Mouse (Mus musculus) macrophage (primary cell): ENCODE data around the gene Vrk2. TPM values are rescaled to one million over a fixed set of nuclear protein-coding genes. Genes with fewer than 3 reads are reported as not detected.

Experiments used
- H3K27ac ChIP-seq: fragments of 350-480 bp; formaldehyde crosslinking; 2 replicates; pipeline ENCODE4 v1.9.0; 2021
- H3K36me3 ChIP-seq: fragments of 350-480 bp; formaldehyde crosslinking; 2 replicates; pipeline ENCODE4 v1.9.0; 2021; ENCODE audit errors: inconsistent target
- H3K4me3 ChIP-seq: fragments of 350-480 bp; formaldehyde crosslinking; 2 replicates; pipeline ENCODE4 v1.9.0; 2021; ENCODE audit errors: inconsistent target
- H3K79me2 ChIP-seq: fragments of 350-480 bp; formaldehyde crosslinking; 2 replicates; pipeline ENCODE4 v1.9.0; 2021; ENCODE audit errors: inconsistent target
- WGBS: methylation state at CpG from one replicate; pipeline ENCODE4 v1.1.7; 2026; ENCODE audit warnings: inconsistent platforms; ENCODE audit not compliant: missing documents; 5-methylcytosine and 5-hydroxymethylcytosine counted together
- polyA plus RNA-seq: library from polyadenylated mRNA; stranded (reverse); fragments of 250-400 nt; gene quantifications from 3 replicates; pipeline ENCODE4 v1.2.4, GENCODE M21; 2018; ENCODE audit warnings: inconsistent platforms
- total RNA-seq, 78 experiments: library from RNA; depleted of rRNA; stranded (reverse); fragments of 250-400 nt; gene quantifications; 1 replicate in 9 of 78; 2 replicates in 24 of 78; 3 replicates in 43 of 78; 4 replicates in 2 of 78; pipeline ENCODE4 v1.2.4; 2018; ENCODE audit warnings: inconsistent platforms in 56 of 78

The Vrk2 gene
- total RNA-seq (2018; cell fraction: chromatin; rRNA removed) = 100 to 1,000 TPM in 17 of 26 experiments, 10 to 100 TPM in 9; 44.0 to 281 (median 129) TPM
- 10 to 100 TPM; 18.3 to 75.9 (median 41.5) TPM for total RNA-seq (2018; cell fraction: cytosol; rRNA removed)
- total RNA-seq (2018; cell fraction: nucleus; rRNA removed) = 100 to 1,000 TPM in 10 of 26 experiments, 10 to 100 TPM in 16; 26.2 to 133 (median 84.9) TPM
- 27.1 to 39.5 TPM (median 36.6 TPM) in 3 replicates for polyA plus RNA-seq

GRCm38 (mm10) chr11:26593061-26594059 lies at the start of gene Vrk2, which contains the start of gene Gm6899:
Gene Vrk2 (minus strand): TSS chr11:26593999.
Gene Gm6899 (plus strand): TSS chr11:26593241.
- Histone ChIP-seq H3K36me3 (peaks cover 17% of the 10 kb centered on the region), H3K79me2 (peaks cover 48% of the 10 kb centered on the region), H3K27ac (peak within 1 kb of the TSS; percentile 71), H3K4me3 (peak within 1 kb of the TSS; percentile 56)
- 2% methylated on average over 47 of the region's 60 CpGs for WGBS

GRCm38 (mm10) chr11:26642141-26642540 lies 48.3 kb upstream of the Vrk2 start:
- H3K27ac ChIP-seq = no peak overlapping the region
- H3K36me3 ChIP-seq = no peaks in the 10 kb centered on the region
- WGBS = 75% methylated on average over 1 of the region's 1 CpGs
- H3K4me3 ChIP-seq = no peak overlapping the region
- H3K79me2 ChIP-seq = no peaks in the 10 kb centered on the region

GRCm38 (mm10) chr11:26640314-26640785 lies 46.6 kb upstream of the Vrk2 start:
- Histone ChIP-seq H3K4me3 (peak overlapping the region; percentile 14; the same call in 1 of the 2 replicates), H3K27ac (peak overlapping the region; percentile 91), H3K36me3 (no peaks in the 10 kb centered on the region), H3K79me2 (no peaks in the 10 kb centered on the region)
- 2% methylated on average over 8 of the region's 8 CpGs for WGBS

- no peak overlapping the region for H3K27ac ChIP-seq
- WGBS = 100% methylated on average over 1 of the region's 1 CpGs
- H3K79me2 ChIP-seq = no peaks in the 10 kb centered on the region
- no peaks in the 10 kb centered on the region for H3K36me3 ChIP-seq
- no peak overlapping the region for H3K4me3 ChIP-seq
Observed at GRCm38 (mm10) chr11:26636239-26636638, 42.4 kb upstream of the Vrk2 start.

- 70% methylated on average over 5 of the region's 5 CpGs for WGBS
- Histone ChIP-seq H3K27ac (no peak overlapping the region), H3K79me2 (no peaks in the 10 kb centered on the region), H3K36me3 (no peaks in the 10 kb centered on the region), H3K4me3 (no peak overlapping the region)
Observed at GRCm38 (mm10) chr11:26622727-26623126, 28.9 kb upstream of the Vrk2 start.

GRCm38 (mm10) chr11:26618475-26619223 lies 24.9 kb upstream of the Vrk2 start:
- Histone ChIP-seq H3K4me3 (no peak overlapping the region), H3K79me2 (no peaks in the 10 kb centered on the region), H3K36me3 (no peaks in the 10 kb centered on the region), H3K27ac (no peak overlapping the region)
- WGBS = 100% methylated on average over 2 of the region's 2 CpGs

- H3K27ac ChIP-seq = no peak overlapping the region
- H3K4me3 ChIP-seq = no peak overlapping the region
- no peaks in the 10 kb centered on the region for H3K36me3 ChIP-seq
- 81% methylated on average over 10 of the region's 10 CpGs for WGBS
- no peaks in the 10 kb centered on the region for H3K79me2 ChIP-seq
Observed at GRCm38 (mm10) chr11:26608795-26609194, 15.0 kb upstream of the Vrk2 start.

- Histone ChIP-seq H3K36me3 (no peaks in the 10 kb centered on the region), H3K27ac (peak overlapping the region; percentile 86), H3K4me3 (no peak overlapping the region), H3K79me2 (no peaks in the 10 kb centered on the region)
- WGBS = 20% methylated on average over 1 of the region's 1 CpGs
Observed at GRCm38 (mm10) chr11:26604061-26604655, 10.4 kb upstream of the Vrk2 start.

GRCm38 (mm10) chr11:26601571-26602175 lies 7.9 kb upstream of the Vrk2 start:
- Histone ChIP-seq H3K79me2 (no peaks in the 10 kb centered on the region), H3K27ac (peak overlapping the region; percentile 86), H3K36me3 (no peaks in the 10 kb centered on the region), H3K4me3 (no peak overlapping the region)
- 42% methylated on average over 2 of the region's 2 CpGs for WGBS

- Histone ChIP-seq H3K4me3 (no peak overlapping the region), H3K27ac (peak overlapping the region; percentile 86)
- WGBS = 20% methylated on average over 4 of the region's 4 CpGs
Observed at GRCm38 (mm10) chr11:26600692-26601091, 6.9 kb upstream of the Vrk2 start.

GRCm38 (mm10) chr11:26598876-26599275 lies 5.1 kb upstream of the Vrk2 start:
- 100% methylated on average over 1 of the region's 1 CpGs for WGBS
- Histone ChIP-seq H3K79me2 (no peaks in the 10 kb centered on the region), H3K36me3 (no peaks in the 10 kb centered on the region), H3K27ac (no peak overlapping the region), H3K4me3 (no peak overlapping the region)

More at GRCm38 (mm10) chr11:26600692-26601091, 6.9 kb upstream of the Vrk2 start:
- Histone ChIP-seq H3K79me2 (no peaks in the 10 kb centered on the region), H3K36me3 (no peaks in the 10 kb centered on the region)

- Histone ChIP-seq H3K36me3 (no peaks in the 10 kb centered on the region), H3K4me3 (no peak overlapping the region), H3K79me2 (peaks cover 4% of the 10 kb centered on the region), H3K27ac (no peak overlapping the region)
- whole genome bisulfite sequencing = 91% methylated on average over 5 of the region's 6 CpGs
Observed at GRCm38 (mm10) chr11:26597761-26598160, 4.0 kb upstream of the Vrk2 start.

GRCm38 (mm10) chr11:26597145-26597544 lies 3.3 kb upstream of the Vrk2 start:
- WGBS = 65% methylated on average over 6 of the region's 6 CpGs
- no peaks in the 10 kb centered on the region for H3K36me3 ChIP-seq
- no peak overlapping the region for H3K4me3 ChIP-seq
- no peak overlapping the region for H3K27ac ChIP-seq
- peaks cover 10% of the 10 kb centered on the region for H3K79me2 ChIP-seq
